Mouse (Mus musculus): ENCODE measurements around the gene Farp2. TPM values are rescaled to one million over a fixed set of nuclear protein-coding genes. Genes with fewer than 3 reads are reported as not detected.

Farp2 gene
- polyA plus RNA-seq, 1 experiment from 2014 or later, result 5.9 TPM

- peaks cover 3% of the 10 kb centered on the region; the same call in 1 of the 2 replicates for H3K9me3 ChIP-seq
- H3K27me3 ChIP-seq, result no peaks in the 10 kb centered on the region
- WGBS, result 93% methylated on average over 12 of the region's 12 CpGs
- no peak overlapping the region for H3K4me2 ChIP-seq
- H3K9ac ChIP-seq (replicated peaks), result no peak overlapping the region
- no peak for ATAC-seq (ENCODE audit: insufficient number of reproducible peaks, insufficient read depth, low FRiP score, low TSS enrichment, low read depth)
- no peak overlapping the region for H3K4me3 ChIP-seq (replicated peaks)
- peaks cover 6% of the 10 kb centered on the region for H3K4me1 ChIP-seq (replicated peaks)
- H3K36me3 ChIP-seq, result 0 out of 2 replicates have a peak, but pooled peaks cover 4% of the 10 kb centered on the region
- no peak overlapping the region for H3K27ac ChIP-seq
These were observed 92.0 kb downstream of the Farp2 start for GRCm38 (mm10) chr1:93603921-93604320.

- Histone ChIP-seq H3K4me1 (replicated peaks) (no peaks in the 10 kb centered on the region), H3K27me3 (no peaks in the 10 kb centered on the region), H3K9ac (replicated peaks) (no peak overlapping the region), H3K4me3 (replicated peaks) (no peak overlapping the region), H3K27ac (no peak overlapping the region), H3K36me3 (0 out of 2 replicates have a peak, but pooled peaks cover 4% of the 10 kb centered on the region), H3K4me2 (no peak overlapping the region), H3K9me3 (peaks cover 3% of the 10 kb centered on the region; the same call in 1 of the 2 replicates)
- 82% methylated on average over 14 of the region's 14 CpGs for WGBS
- ATAC-seq (ENCODE audit: insufficient number of reproducible peaks, insufficient read depth, low FRiP score, low TSS enrichment, low read depth), result no peak
These were observed 95.5 kb downstream of the Farp2 start for GRCm38 (mm10) chr1:93607090-93608083.

- WGBS, result 82% methylated on average over 4 of the region's 4 CpGs
- Histone ChIP-seq H3K27ac (no peak overlapping the region), H3K4me2 (no peak overlapping the region), H3K9me3 (peaks cover 3% of the 10 kb centered on the region; the same call in 1 of the 2 replicates), H3K4me3 (replicated peaks) (no peak overlapping the region), H3K4me1 (replicated peaks) (no peaks in the 10 kb centered on the region), H3K36me3 (peaks cover 10% of the 10 kb centered on the region; the same call in 1 of the 2 replicates), H3K9ac (replicated peaks) (no peak overlapping the region), H3K27me3 (no peaks in the 10 kb centered on the region)
- no peak for ATAC-seq (ENCODE audit: insufficient number of reproducible peaks, insufficient read depth, low FRiP score, low TSS enrichment, low read depth)
These were observed 96.9 kb downstream of the Farp2 start for GRCm38 (mm10) chr1:93608696-93609245.

GRCm38 (mm10) chr1:93609762-93610161 lies 97.9 kb downstream of the Farp2 start:
- WGBS, result 83% methylated on average over 8 of the region's 8 CpGs

GRCm38 (mm10) chr1:93618059-93618748 lies 106.3 kb downstream of the Farp2 start:
- Histone ChIP-seq H3K27me3 (no peaks in the 10 kb centered on the region), H3K9me3 (no peaks in the 10 kb centered on the region), H3K4me2 (no peak overlapping the region), H3K4me1 (replicated peaks) (peaks cover 22% of the 10 kb centered on the region), H3K9ac (replicated peaks) (no peak overlapping the region; the same call in 1 of the 2 replicates), H3K36me3 (peaks cover 38% of the 10 kb centered on the region), H3K27ac (peak overlapping the region; percentile 86), H3K4me3 (replicated peaks) (no peak overlapping the region)
- 50% methylated on average over 4 of the region's 4 CpGs for WGBS
- ATAC-seq (ENCODE audit: insufficient number of reproducible peaks, insufficient read depth, low FRiP score, low TSS enrichment, low read depth), result peak; percentile 83

More at GRCm38 (mm10) chr1:93609762-93610161, 97.9 kb downstream of the Farp2 start:
- ATAC-seq (ENCODE audit: insufficient number of reproducible peaks, insufficient read depth, low FRiP score, low TSS enrichment, low read depth), result no peak
- peaks cover 6% of the 10 kb centered on the region; the same call in 1 of the 2 replicates for H3K36me3 ChIP-seq
- H3K27me3 ChIP-seq, result no peaks in the 10 kb centered on the region
- H3K9me3 ChIP-seq, result peaks cover 3% of the 10 kb centered on the region; the same call in 1 of the 2 replicates
- H3K9ac ChIP-seq (replicated peaks), result no peak overlapping the region
- H3K4me1 ChIP-seq (replicated peaks), result no peaks in the 10 kb centered on the region
- 0 out of 2 replicates have a peak overlapping the region, but pooled peaks have one; percentile 7 for H3K27ac ChIP-seq
- H3K4me2 ChIP-seq, result no peak overlapping the region
- no peak overlapping the region for H3K4me3 ChIP-seq (replicated peaks)

- H3K4me3 ChIP-seq (replicated peaks), result no peak overlapping the region
- H3K9me3 ChIP-seq, result no peaks in the 10 kb centered on the region
- H3K9ac ChIP-seq (replicated peaks), result no peak overlapping the region
- 67% methylated on average over 5 of the region's 5 CpGs for WGBS
- H3K27me3 ChIP-seq, result no peaks in the 10 kb centered on the region
- H3K27ac ChIP-seq, result peak overlapping the region; percentile 86
- H3K4me1 ChIP-seq (replicated peaks), result peaks cover 22% of the 10 kb centered on the region
- H3K4me2 ChIP-seq, result no peak overlapping the region
- H3K36me3 ChIP-seq, result peaks cover 42% of the 10 kb centered on the region
- ATAC-seq (ENCODE audit: insufficient number of reproducible peaks, insufficient read depth, low FRiP score, low TSS enrichment, low read depth), result peak; percentile 30; the same call in 1 of the 2 replicates
These were observed 107.1 kb downstream of the Farp2 start for GRCm38 (mm10) chr1:93618948-93619347.

GRCm38 (mm10) chr1:93624502-93624901 lies 112.6 kb downstream of the Farp2 start:
- Histone ChIP-seq H3K4me2 (no peak overlapping the region), H3K9me3 (no peaks in the 10 kb centered on the region), H3K9ac (replicated peaks) (no peak overlapping the region), H3K4me3 (replicated peaks) (no peak overlapping the region), H3K36me3 (peaks cover 97% of the 10 kb centered on the region), H3K4me1 (replicated peaks) (no peaks in the 10 kb centered on the region; the same call in 1 of the 2 replicates), H3K27ac (no peak overlapping the region), H3K27me3 (no peaks in the 10 kb centered on the region)
- WGBS, result 81% methylated on average over 1 of the region's 1 CpGs
- ATAC-seq (ENCODE audit: insufficient number of reproducible peaks, insufficient read depth, low FRiP score, low TSS enrichment, low read depth), result no peak

GRCm38 (mm10) chr1:93630796-93631195 lies 118.9 kb downstream of the Farp2 start:
- ATAC-seq (ENCODE audit: insufficient number of reproducible peaks, insufficient read depth, low FRiP score, low TSS enrichment, low read depth), result no peak
- peaks cover 14% of the 10 kb centered on the region for H3K4me1 ChIP-seq (replicated peaks)
- no peak overlapping the region for H3K27ac ChIP-seq
- H3K36me3 ChIP-seq, result peaks cover 59% of the 10 kb centered on the region
- no peaks in the 10 kb centered on the region for H3K9me3 ChIP-seq
- WGBS, result 87% methylated on average over 3 of the region's 3 CpGs
- no peak overlapping the region for H3K9ac ChIP-seq (replicated peaks)
- H3K4me2 ChIP-seq, result no peak overlapping the region
- no peak overlapping the region for H3K4me3 ChIP-seq (replicated peaks)
- no peaks in the 10 kb centered on the region for H3K27me3 ChIP-seq

GRCm38 (mm10) chr1:93632723-93633122 lies 120.8 kb downstream of the Farp2 start:
- no peak overlapping the region for H3K4me3 ChIP-seq (replicated peaks)
- no peak for ATAC-seq (ENCODE audit: insufficient number of reproducible peaks, insufficient read depth, low FRiP score, low TSS enrichment, low read depth)
- H3K4me1 ChIP-seq (replicated peaks), result peaks cover 18% of the 10 kb centered on the region
- no peak overlapping the region for H3K4me2 ChIP-seq
- H3K9ac ChIP-seq (replicated peaks), result no peak overlapping the region
- no peaks in the 10 kb centered on the region for H3K27me3 ChIP-seq
- 97% methylated on average over 3 of the region's 3 CpGs for WGBS
- peaks cover 40% of the 10 kb centered on the region for H3K36me3 ChIP-seq
- H3K9me3 ChIP-seq, result no peaks in the 10 kb centered on the region
- no peak overlapping the region for H3K27ac ChIP-seq

- H3K4me3 ChIP-seq (replicated peaks), result peak overlapping the region; percentile 94
- H3K4me2 ChIP-seq, result peak overlapping the region; percentile 96
- 8% methylated on average over 6 of the region's 6 CpGs for WGBS
- peaks cover 18% of the 10 kb centered on the region for H3K4me1 ChIP-seq (replicated peaks)
- H3K27me3 ChIP-seq, result no peaks in the 10 kb centered on the region
- H3K9ac ChIP-seq (replicated peaks), result peak overlapping the region; percentile 90
- peak overlapping the region; percentile 91; the same call in 1 of the 2 replicates for H3K27ac ChIP-seq
- no peaks in the 10 kb centered on the region for H3K9me3 ChIP-seq
- no peak for ATAC-seq (ENCODE audit: insufficient number of reproducible peaks, insufficient read depth, low FRiP score, low TSS enrichment, low read depth)
- peaks cover 23% of the 10 kb centered on the region for H3K36me3 ChIP-seq
These were observed 122.6 kb downstream of the Farp2 start for GRCm38 (mm10) chr1:93634481-93634891.

Measured in limb, embryonic 12.5 days (tissue).